24 mouse cellular contexts compared by ENCODE assay signal in the genomic region with DNA sequence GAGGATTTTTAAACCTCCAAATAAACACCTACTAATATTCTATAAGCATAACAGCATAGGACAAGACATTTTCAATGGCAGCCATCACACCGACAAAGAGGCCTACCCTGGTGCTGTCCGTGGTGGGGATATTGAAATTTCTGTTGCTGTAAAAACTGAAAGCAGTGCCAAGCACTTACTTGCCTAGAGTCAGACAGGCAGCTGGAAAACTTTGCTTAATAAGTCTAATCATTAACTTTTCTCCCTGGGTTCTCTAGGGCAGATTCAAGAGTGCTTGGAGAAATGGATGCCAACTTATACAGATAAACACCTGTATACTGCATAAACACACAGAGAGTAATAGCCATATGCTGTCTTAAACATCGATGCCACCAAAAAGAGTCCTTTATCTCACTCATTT.
"Had no signal": no experiment of that assay in that cellular context is flagged by ENCODE, and none has a peak within 500 bp of the region (broad histone marks: within the 10 kb centered on the region; RNA-seq: fewer than 3 reads in every experiment).

No protein-coding gene starts in this region.

- H3K4me1 ChIP-seq: forebrain, embryonic 15.5 days; heart, embryonic 13.5 days; heart, embryonic 15.5 days; hindbrain, embryonic 13.5 days; hindbrain, embryonic 15.5 days; limb, embryonic 13.5 days; limb, embryonic 15.5 days had no signal

- ATAC-seq: forebrain, embryonic 15.5 days; forebrain, postnatal 0 days; hindbrain, postnatal 0 days; intestine, embryonic 16.5 days had no signal

- DNase-seq: forebrain, postnatal 0 days; gastrocnemius, postnatal 14 days; gastrocnemius, postnatal 36 days; heart, adult 11 months; heart, adult 2 months; heart, postnatal 14 days; heart, postnatal 36 days; kidney, postnatal 25 days; layer of hippocampus, adult 9-11 months; layer of hippocampus, postnatal 36 days; left cerebral cortex, postnatal 4 days; lung, adult 18-20 months had no signal

- H3K27ac ChIP-seq: forebrain, embryonic 15.5 days; heart, adult 2 months; heart, embryonic 13.5 days; heart, embryonic 15.5 days; hindbrain, embryonic 13.5 days; hindbrain, embryonic 15.5 days; hindbrain, postnatal 0 days; limb, embryonic 13.5 days; limb, embryonic 15.5 days; liver, embryonic 14.5 days had no signal

- H3K9me3 ChIP-seq: forebrain, embryonic 15.5 days; heart, embryonic 15.5 days; hindbrain, embryonic 13.5 days; hindbrain, embryonic 15.5 days; limb, embryonic 13.5 days; limb, embryonic 15.5 days had no signal

- H3K4me3 ChIP-seq: forebrain, embryonic 15.5 days; heart, adult 2 months; heart, embryonic 13.5 days; heart, embryonic 15.5 days; hindbrain, embryonic 13.5 days; hindbrain, embryonic 15.5 days; limb, embryonic 13.5 days; limb, embryonic 15.5 days had no signal

- H3K9ac ChIP-seq: forebrain, embryonic 15.5 days; forebrain, postnatal 0 days; heart, embryonic 13.5 days; heart, embryonic 15.5 days; hindbrain, embryonic 13.5 days; hindbrain, embryonic 15.5 days; limb, embryonic 13.5 days; limb, embryonic 15.5 days; liver, embryonic 14.5 days had no signal

- H3K36me3 ChIP-seq: forebrain, embryonic 15.5 days; heart, embryonic 13.5 days; heart, embryonic 15.5 days; hindbrain, embryonic 13.5 days; hindbrain, embryonic 15.5 days; limb, embryonic 13.5 days; limb, embryonic 15.5 days had no signal

- H3K4me2 ChIP-seq: forebrain, embryonic 15.5 days; heart, embryonic 11.5 days; heart, embryonic 13.5 days; heart, embryonic 15.5 days; hindbrain, embryonic 13.5 days; hindbrain, embryonic 15.5 days; limb, embryonic 13.5 days; limb, embryonic 15.5 days; liver, embryonic 11.5 days had no signal

- H3K27me3 ChIP-seq: forebrain, embryonic 15.5 days; heart, embryonic 13.5 days; heart, embryonic 15.5 days; hindbrain, embryonic 13.5 days; hindbrain, embryonic 15.5 days; limb, embryonic 13.5 days; limb, embryonic 15.5 days had no signal
